In genomic region chr17:4504951-4505350, GRCm38 (mm10) we compare ENCODE assay signal across 19 mouse cellular contexts.
A peak's percentile ranks its signal among the peaks of the same experiment; 100 is the strongest.
DNase-seq lines count a peak whose midpoint lies in the region.
"Had no signal": no experiment of that assay in that cellular context is flagged by ENCODE, and none has a peak within 500 bp of the region (broad histone marks: within the 10 kb centered on the region; RNA-seq: fewer than 3 reads in every experiment).

No protein-coding gene starts in this region.

- peak; percentile 14 to 28 for DNase-seq in frontal cortex, postnatal 36 days (ENCODE audit: low spot score in 2 of 2)
- DNase-seq in frontal cortex, postnatal 10 days (ENCODE audit: low spot score in 2 of 2), result no peak
- DNase-seq in left cerebral cortex, postnatal 25 days (ENCODE audit: low spot score in 2 of 2), result peak; percentile 23 to 71
- no peak for DNase-seq in left cerebral cortex, adult 11 months (ENCODE audit: low spot score)
- peak; percentile 34 to 42 for DNase-seq in right cerebral cortex, adult 2 months (ENCODE audit: low spot score in 2 of 2)
- no peak for DNase-seq in right cerebral cortex, postnatal 4 days
- peak; percentile 31 for DNase-seq in telencephalon, adult 2 months (ENCODE audit: low read depth, low spot score)
- no peak for DNase-seq in adrenal gland, postnatal 10 days
- DNase-seq: adrenal gland, postnatal 14 days; B cell, adult 2 months; cerebellum, adult 11-12 months; cerebellum, adult 8-10 months; cerebellum, postnatal 10 days; cerebellum, postnatal 36 days; gastrocnemius, adult 2 months; gastrocnemius, postnatal 14 days; heart, adult 18-20 months; heart, postnatal 10 days; heart, postnatal 36 days had no signal

- intact Hi-C loops in left cerebral cortex, postnatal 25 days (cut with DNase I), result no loop called here

Comparison
In these comparisons a context has a peak if more than half of its experiments do, and no peak if none do; other contexts are left out.
1. DNase-seq: peak in frontal cortex, postnatal 36 days (2 of 2), left cerebral cortex, postnatal 25 days (2 of 2), right cerebral cortex, adult 2 months (2 of 2) and telencephalon, adult 2 months (single experiment); none in frontal cortex, postnatal 10 days (0 of 2), left cerebral cortex, adult 11 months (single experiment), right cerebral cortex, postnatal 4 days (single experiment) and adrenal gland, postnatal 10 days (single experiment).